Mouse (Mus musculus): ENCODE results near the gene Gda. TPM values are rescaled to one million over a fixed set of nuclear protein-coding genes. Genes with fewer than 3 reads are reported as not detected.

Gene Gda
- polyA plus RNA-seq, 1 experiment from 2014 or later: 0.16 TPM

Other genes starting within 250 kb of the Gda start
- 85.7 and 90.0 TPM in 2 replicates for gene Zfand5, start 201.2 kb downstream of the Gda start, polyA plus RNA-seq (2016; fragmentation: Nextera tagmentation; extraction: Ambion mirVana)
- gene 1110059E24Rik, start 179.5 kb upstream of the Gda start, polyA plus RNA-seq (2016; fragmentation: Nextera tagmentation; extraction: Ambion mirVana): 47.3 and 54.2 TPM in 2 replicates
- gene Abhd17b, start 179.7 kb upstream of the Gda start, polyA plus RNA-seq (2016; fragmentation: Nextera tagmentation; extraction: Ambion mirVana): 15.1 and 20.7 TPM in 2 replicates